Mouse (Mus musculus): ENCODE measurements at regions not wholly inside any gene's neighbourhood (a gene's known extent, or its start where the extent isn't known, plus 50 kb on each side); places are given as distances from the start of the nearest gene placed in this dataset.
"Not testable (repeated sequence)": the region's sequence is repeated elsewhere in the genome, so short reads cannot be mapped to it uniquely, and the experiment has no call there.

- not testable (repeated sequence) for H3K4me2 ChIP-seq (replicated peaks); H3K27me3 ChIP-seq (ENCODE audit: control insufficient read depth, insufficient read depth, low read length); H3K36me3 ChIP-seq (replicated peaks; ENCODE audit: control insufficient read depth, insufficient read depth); H3K4me1 ChIP-seq (replicated peaks; ENCODE audit: control insufficient read depth, insufficient read depth, low read length); H3K4me3 ChIP-seq (replicated peaks; ENCODE audit: low read length); H3K9ac ChIP-seq; ATAC-seq (ENCODE audit: low FRiP score); H3K27ac ChIP-seq; H3K9me3 ChIP-seq (ENCODE audit: control insufficient read depth, low read length)
- 55% methylated on average over 3 of the region's 3 CpGs for whole genome bisulfite sequencing
- DNase-seq (ENCODE audit: low spot score), result peak; percentile 51
Observed at GRCm38 (mm10) chr12:17852138-17852537, 161.5 kb downstream of the Hpcal1 start.

- not testable (repeated sequence) for H3K27ac ChIP-seq; H3K27me3 ChIP-seq (ENCODE audit: control insufficient read depth, insufficient read depth, low read length); H3K9me3 ChIP-seq (ENCODE audit: control insufficient read depth, low read length); H3K4me2 ChIP-seq (replicated peaks); ATAC-seq (ENCODE audit: low FRiP score); H3K9ac ChIP-seq; DNase-seq (ENCODE audit: low spot score); H3K4me1 ChIP-seq (replicated peaks; ENCODE audit: control insufficient read depth, insufficient read depth, low read length); H3K36me3 ChIP-seq (replicated peaks; ENCODE audit: control insufficient read depth, insufficient read depth); H3K4me3 ChIP-seq (replicated peaks; ENCODE audit: low read length)
- WGBS, result 87% methylated on average over 6 of the region's 6 CpGs
Observed at GRCm38 (mm10) chr12:17872491-17872890, 181.8 kb downstream of the Hpcal1 start.

- peak; percentile 100 for ATAC-seq (ENCODE audit: low FRiP score)
- WGBS, result 1% methylated on average over 59 of the region's 59 CpGs
- peak overlapping the region; percentile 61 for H3K4me3 ChIP-seq (replicated peaks; ENCODE audit: low read length)
Observed at GRCm38 (mm10) chr12:17881371-17882116, 190.9 kb downstream of the Hpcal1 start.

GRCm38 (mm10) chr12:17882117-17883116 lies 191.8 kb downstream of the Hpcal1 start:
- Histone ChIP-seq H3K9ac (peak overlapping the region; percentile 81), H3K4me3 (replicated peaks; ENCODE audit: low read length) (peak overlapping the region; percentile 61), H3K4me2 (replicated peaks) (peak overlapping the region; percentile 57), H3K9me3 (ENCODE audit: control insufficient read depth, low read length) (peaks cover 18% of the 10 kb centered on the region; the same call in 1 of the 2 replicates), H3K27ac (peak overlapping the region; percentile 90)
- not testable (repeated sequence) for DNase-seq (ENCODE audit: low spot score); H3K4me1 ChIP-seq (replicated peaks; ENCODE audit: control insufficient read depth, insufficient read depth, low read length); H3K27me3 ChIP-seq (ENCODE audit: control insufficient read depth, insufficient read depth, low read length); ATAC-seq (ENCODE audit: low FRiP score); H3K36me3 ChIP-seq (replicated peaks; ENCODE audit: control insufficient read depth, insufficient read depth)
- 2% methylated on average over 53 of the region's 65 CpGs for WGBS

More at GRCm38 (mm10) chr12:17881371-17882116, 190.9 kb downstream of the Hpcal1 start:
- Histone ChIP-seq H3K9ac (peak overlapping the region; percentile 81), H3K9me3 (ENCODE audit: control insufficient read depth, low read length) (peaks cover 12% of the 10 kb centered on the region; the same call in 1 of the 2 replicates), H3K27me3 (ENCODE audit: control insufficient read depth, insufficient read depth, low read length) (no peaks in the 10 kb centered on the region), H3K4me2 (replicated peaks) (peak overlapping the region; percentile 57), H3K27ac (peak overlapping the region; percentile 90), H3K4me1 (replicated peaks; ENCODE audit: control insufficient read depth, insufficient read depth, low read length) (no peaks in the 10 kb centered on the region), H3K36me3 (replicated peaks; ENCODE audit: control insufficient read depth, insufficient read depth) (no peaks in the 10 kb centered on the region)
- peak; percentile 82 for DNase-seq (ENCODE audit: low spot score)

- not testable (repeated sequence) for H3K4me3 ChIP-seq (replicated peaks; ENCODE audit: low read length); H3K4me2 ChIP-seq (replicated peaks); DNase-seq (ENCODE audit: low spot score); H3K9ac ChIP-seq; H3K27ac ChIP-seq; H3K27me3 ChIP-seq (ENCODE audit: control insufficient read depth, insufficient read depth, low read length); H3K36me3 ChIP-seq (replicated peaks; ENCODE audit: control insufficient read depth, insufficient read depth); H3K4me1 ChIP-seq (replicated peaks; ENCODE audit: control insufficient read depth, insufficient read depth, low read length); ATAC-seq (ENCODE audit: low FRiP score)
- 92% methylated on average over 6 of the region's 6 CpGs for WGBS
- peaks cover 46% of the 10 kb centered on the region for H3K9me3 ChIP-seq (ENCODE audit: control insufficient read depth, low read length)
Observed at GRCm38 (mm10) chr12:17891663-17892310, 201.1 kb downstream of the Hpcal1 start.

- not testable (repeated sequence) for H3K27ac ChIP-seq; H3K27me3 ChIP-seq (ENCODE audit: control insufficient read depth, insufficient read depth, low read length); H3K4me2 ChIP-seq (replicated peaks); H3K9ac ChIP-seq; ATAC-seq (ENCODE audit: low FRiP score); H3K4me1 ChIP-seq (replicated peaks; ENCODE audit: control insufficient read depth, insufficient read depth, low read length); H3K4me3 ChIP-seq (replicated peaks; ENCODE audit: low read length); DNase-seq (ENCODE audit: low spot score)
- H3K9me3 ChIP-seq (ENCODE audit: control insufficient read depth, low read length), result peaks cover 23% of the 10 kb centered on the region
- WGBS, result 92% methylated on average over 3 of the region's 3 CpGs
- H3K36me3 ChIP-seq (replicated peaks; ENCODE audit: control insufficient read depth, insufficient read depth), result peaks cover 12% of the 10 kb centered on the region
Observed at GRCm38 (mm10) chr12:17913058-17913457, 222.4 kb downstream of the Hpcal1 start.

Data from hindbrain, embryonic 14.5 days (tissue).